Mouse (Mus musculus) kidney, adult 2 months (tissue): ENCODE measurements around the gene Gm5622.
"Not testable (repeated sequence)": the region's sequence is repeated elsewhere in the genome, so short reads cannot be mapped to it uniquely, and the experiment has no call there.

Experiments used
- CTCF ChIP-seq: fragments of 200-500 bp; conservative IDR thresholded peaks from 2 replicates; pipeline ENCODE4 v1.5.1; 2011; ENCODE audit warnings: low read depth, mild to moderate bottlenecking, control low read depth, low read length, moderate library complexity, mixed read lengths; ENCODE audit not compliant: insufficient read depth, insufficient read length
- POLR2A ChIP-seq: fragments of 200-500 bp; IDR thresholded peaks from one replicate; pipeline ENCODE4 v1.6.1; 2011; ENCODE audit warnings: low read depth, low read length, control low read depth

DNA sequence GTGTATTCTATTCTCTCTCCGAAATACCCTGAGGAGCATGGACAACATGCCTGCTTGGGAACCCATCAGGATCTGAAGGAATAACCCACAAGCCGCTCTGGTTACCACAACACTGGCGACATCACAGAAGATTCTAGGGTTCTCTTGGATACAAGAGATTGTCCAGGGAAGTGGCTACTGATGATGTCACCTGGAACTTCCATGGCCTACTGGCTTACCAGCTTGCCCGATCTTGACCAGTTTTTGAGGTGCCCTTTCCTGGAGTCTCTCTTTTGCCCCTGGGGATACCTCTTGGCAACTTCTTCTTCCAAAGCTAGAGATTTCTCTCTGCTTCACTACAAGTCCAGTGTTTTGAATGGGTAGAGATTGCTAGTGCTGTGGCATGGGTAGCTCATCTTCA, 39.4 kb downstream of the Gm5622 start, which contains the start of gene Gm17174:
- not testable (repeated sequence) for TF ChIP-seq CTCF, POLR2A
